Mouse (Mus musculus) bone marrow macrophage, adult 2 months (primary cell): ENCODE data around the gene Rbm4.
"Not testable (repeated sequence)": the region's sequence is repeated elsewhere in the genome, so short reads cannot be mapped to it uniquely, and the experiment has no call there.

Experiments
- CTCF ChIP-seq: IDR thresholded peaks from 2 replicates; pipeline ENCODE4 v1.5.1; 2012; ENCODE audit warnings: low read depth, mild to moderate bottlenecking, low read length, moderate library complexity
- POLR2A ChIP-seq: IDR thresholded peaks from 2 replicates; pipeline ENCODE4 v1.6.1; 2012; ENCODE audit warnings: mild to moderate bottlenecking, low read depth, low read length, borderline replicate concordance

GRCm38 (mm10) chr19:4760544-4760943 lies 33.2 kb downstream of the Rbm4 start:
- TF ChIP-seq POLR2A, CTCF: not testable (repeated sequence)
